Mouse (Mus musculus) heart, postnatal 36 days (tissue): Measurements from ENCODE around the gene Serpinb7. TPM values are rescaled to one million over a fixed set of nuclear protein-coding genes. Genes with fewer than 3 reads are reported as not detected.

Experiments used
- DNase-seq, 2 experiments: peaks; one replicate each; pipeline ENCODE4 v3.0.0; 2021 to 2022
- intact Hi-C: fragments of 180-260 bp; cut with DNase I; formaldehyde crosslinking; loops from one replicate; pipeline ENCODE4 v1.15.1; 2025
- total RNA-seq, 2 experiments: library from RNA; stranded (reverse); gene quantifications; 2 replicates each; pipeline ENCODE4 v1.2.3; 2021

Gene Serpinb7
- total RNA-seq = not detected

DNA sequence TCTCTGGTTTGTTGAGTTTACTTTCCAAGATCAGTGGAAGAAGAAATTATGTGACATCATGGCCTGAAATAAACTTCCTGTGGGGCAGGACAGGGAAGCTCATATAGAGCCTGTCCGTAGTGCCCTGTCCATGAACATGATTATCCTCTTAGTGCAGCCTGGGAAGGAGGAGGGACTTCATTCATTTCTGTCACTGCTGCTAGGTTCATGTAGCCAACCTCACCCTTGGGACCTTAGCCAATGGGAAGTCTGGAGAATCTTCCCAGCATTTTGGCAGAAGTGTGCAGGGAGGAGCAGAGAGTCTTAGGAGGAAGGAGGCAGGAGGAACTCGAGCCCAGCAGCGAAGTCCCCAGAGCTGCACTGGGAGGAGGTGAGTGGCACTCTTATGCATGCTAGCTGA, at the start of gene Serpinb7:
TSS of gene Serpinb7 (plus strand) at position 301 of the 400 bp plus-strand sequence.
- intact Hi-C loops = no loop called here
- DNase-seq = no peak

DNA sequence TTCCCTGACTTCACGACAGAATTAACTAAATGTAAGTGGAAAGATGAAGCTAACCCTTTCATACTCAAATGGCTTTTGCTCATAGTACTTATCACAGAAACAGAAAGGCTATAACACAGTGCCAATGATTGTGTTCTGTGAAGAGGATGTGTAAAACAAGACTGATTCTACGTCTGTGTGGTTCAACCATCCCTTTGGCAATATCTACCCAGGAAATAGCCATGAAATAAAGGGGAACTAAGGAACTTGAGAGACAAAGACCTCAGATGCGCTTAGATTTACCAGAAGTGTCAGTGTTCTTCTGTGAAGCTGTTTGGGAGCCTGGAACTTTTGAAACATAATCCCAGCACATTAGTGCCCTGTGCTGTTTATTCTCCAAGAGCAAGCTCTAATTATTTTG, 49.1 kb upstream of the Serpinb7 start:
- no peak for DNase-seq
- intact Hi-C loops = no loop called here

- intact Hi-C loops = no loop called here
Observed at GRCm38 (mm10) chr1:107351115-107351514, 48.3 kb upstream of the Serpinb7 start.

GRCm38 (mm10) chr1:107353046-107353445, 46.4 kb upstream of the Serpinb7 start:
- intact Hi-C loops = no loop called here
- DNase-seq = no peak

More at GRCm38 (mm10) chr1:107351115-107351514, 48.3 kb upstream of the Serpinb7 start:
- no peak for DNase-seq

GRCm38 (mm10) chr1:107360898-107361297, 38.6 kb upstream of the Serpinb7 start, which contains the start of gene Serpinb11:
Gene Serpinb11 (plus strand): TSS chr1:107361198.
- DNase-seq = no peak
- intact Hi-C loops = no loop called here

DNA sequence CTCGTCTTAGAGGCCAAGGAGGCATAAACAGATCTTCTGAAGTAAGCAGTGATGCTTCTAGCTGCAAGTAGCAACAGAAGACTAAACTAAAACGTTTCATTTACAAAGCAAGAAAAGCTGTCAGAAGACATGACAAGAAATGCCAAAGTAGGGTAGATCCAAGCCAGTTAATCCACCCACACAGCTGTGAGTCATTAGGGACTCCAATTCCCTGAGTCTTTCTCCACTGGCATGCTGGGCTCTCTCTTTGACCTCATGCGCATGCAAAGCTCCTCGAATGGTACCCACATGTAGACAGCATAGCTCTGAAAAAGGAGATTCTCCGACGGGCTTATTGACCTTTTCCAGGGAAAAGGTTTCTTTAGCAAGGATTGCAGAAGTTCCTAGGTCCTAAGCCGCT, 33.5 kb upstream of the Serpinb7 start:
- DNase-seq = no peak
- intact Hi-C loops = no loop called here

DNA sequence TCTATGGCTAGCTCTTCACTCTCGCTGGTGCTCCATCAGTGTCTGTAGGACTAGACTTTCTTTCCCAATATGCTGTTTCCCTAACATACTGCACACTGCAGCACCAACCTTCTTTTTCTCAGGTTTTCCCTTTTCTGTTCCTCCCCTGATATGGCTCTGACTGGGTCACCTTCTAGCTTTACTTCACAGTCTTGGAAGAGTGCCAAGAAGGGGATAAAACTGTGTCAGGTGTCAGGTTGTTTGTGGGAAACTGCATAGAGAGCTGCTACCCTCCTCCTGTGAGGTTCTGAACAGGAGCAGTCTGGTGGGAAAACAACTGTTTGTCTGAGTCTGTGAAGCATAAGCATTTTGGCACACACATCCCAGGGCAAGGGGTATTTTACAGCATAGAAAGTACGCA, 30.5 kb upstream of the Serpinb7 start:
- intact Hi-C loops = no loop called here
- DNase-seq = no peak

GRCm38 (mm10) chr1:107376952-107377351, 22.5 kb upstream of the Serpinb7 start:
- DNase-seq = no peak
- intact Hi-C loops = no loop called here

DNA sequence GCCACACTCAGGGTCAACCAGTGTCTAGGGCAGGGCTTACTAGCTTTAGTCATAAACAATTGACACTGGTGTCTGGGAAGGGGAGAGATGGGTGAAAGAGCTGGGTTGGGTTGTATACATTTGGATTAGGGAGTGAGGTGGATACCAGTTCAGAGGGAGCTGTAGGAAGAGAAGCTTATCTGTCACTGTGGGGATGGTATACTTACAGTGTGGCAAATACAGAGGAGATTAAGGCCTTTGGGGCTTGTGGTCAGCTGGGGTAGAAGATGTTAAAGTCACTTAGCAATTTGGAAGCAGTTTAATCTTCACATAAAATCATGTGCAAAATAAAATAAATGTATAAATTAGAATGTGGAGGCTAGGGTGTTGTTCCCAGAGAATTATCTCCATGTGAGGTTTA, 21.1 kb upstream of the Serpinb7 start:
- DNase-seq = no peak
- intact Hi-C loops = no loop called here

- intact Hi-C loops = no loop called here
- DNase-seq = no peak
Observed at GRCm38 (mm10) chr1:107381491-107381890, 18.0 kb upstream of the Serpinb7 start.

GRCm38 (mm10) chr1:107382404-107382803, 17.1 kb upstream of the Serpinb7 start:
- no peak for DNase-seq
- intact Hi-C loops = no loop called here

DNA sequence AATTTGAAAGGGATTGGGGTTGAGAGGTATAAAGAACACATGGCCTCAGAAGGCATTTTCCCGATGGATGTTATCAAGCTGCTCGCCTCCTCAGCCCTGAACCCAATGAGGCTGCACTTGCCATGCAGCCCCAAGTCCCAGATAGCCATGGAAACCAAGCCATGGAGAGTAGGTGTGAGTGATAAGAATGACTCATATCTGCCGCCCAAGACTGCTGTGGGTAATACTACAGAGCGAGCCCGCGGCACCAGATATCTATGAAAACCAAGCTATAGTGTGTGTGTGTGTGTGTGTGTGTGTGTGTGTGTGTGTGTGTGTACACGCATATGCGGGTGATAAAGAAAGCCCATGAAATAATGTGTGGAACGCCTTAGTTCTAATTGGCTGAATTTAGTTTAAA, 14.9 kb upstream of the Serpinb7 start:
- no peak for DNase-seq
- intact Hi-C loops = no loop called here

DNA sequence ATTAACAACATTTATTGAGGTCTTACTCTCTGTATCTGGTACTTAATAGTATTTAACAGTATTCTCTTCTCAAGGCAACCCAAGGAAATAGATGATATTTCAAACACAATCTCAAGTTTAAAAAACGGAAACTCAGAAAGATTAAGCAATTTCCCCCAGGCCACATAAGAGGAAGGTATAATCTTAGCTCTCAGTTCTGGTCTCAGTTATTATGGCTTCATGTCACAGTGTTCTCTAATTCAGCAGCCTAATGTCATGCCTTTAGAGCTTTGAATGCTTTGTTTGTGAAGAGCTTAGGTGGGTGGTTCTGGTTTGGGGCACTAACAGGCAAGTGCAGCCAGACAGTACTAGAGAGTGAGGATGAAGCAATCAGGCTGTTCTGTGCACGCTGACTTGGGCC, 9.7 kb upstream of the Serpinb7 start:
- intact Hi-C loops = no loop called here
- DNase-seq = no peak

- DNase-seq = no peak
- intact Hi-C loops = no loop called here
Observed at GRCm38 (mm10) chr1:107397481-107397880, 2.0 kb upstream of the Serpinb7 start.

DNA sequence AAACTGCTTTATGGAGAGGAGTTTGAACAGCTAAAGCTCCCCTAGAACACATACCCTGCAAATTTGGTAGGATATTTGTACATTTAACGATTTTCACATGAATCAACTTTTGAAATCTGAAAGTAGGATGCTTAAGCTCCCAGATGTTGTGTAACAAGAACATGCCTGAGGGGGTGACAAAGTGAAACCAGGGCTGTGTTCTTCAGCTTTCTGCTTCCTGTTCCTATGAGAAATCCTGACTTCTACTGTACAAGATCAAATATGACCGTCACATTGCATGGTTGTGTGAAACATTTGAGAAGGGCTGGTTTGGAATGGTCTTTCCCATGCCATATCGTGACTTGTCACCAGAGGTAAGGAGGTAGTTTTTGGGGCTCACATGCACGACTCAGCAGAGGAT, 2.6 kb downstream of the Serpinb7 start:
- intact Hi-C loops = no loop called here

DNA sequence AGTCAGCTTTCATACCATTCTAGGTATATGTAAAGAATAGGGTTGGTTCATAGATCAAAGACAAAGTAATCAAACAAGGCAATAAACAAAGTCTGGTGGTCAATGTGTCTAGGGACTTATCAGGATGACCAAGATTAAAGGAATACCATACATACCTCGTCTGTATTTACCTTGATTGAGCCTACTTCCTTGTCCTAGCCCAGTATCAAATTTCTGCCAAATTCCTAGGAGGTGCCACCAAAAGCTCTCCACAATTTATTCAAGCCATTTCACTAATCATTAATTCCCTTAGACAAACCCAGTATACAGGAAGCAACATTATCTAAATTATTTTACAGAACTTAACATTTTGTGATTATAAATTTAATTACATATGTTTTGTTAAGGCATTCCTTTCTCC, 15.2 kb downstream of the Serpinb7 start:
- intact Hi-C loops = no loop called here

More for the DNA sequence above, 2.6 kb downstream of the Serpinb7 start:
- DNase-seq = no peak

GRCm38 (mm10) chr1:107422487-107422886, 23.0 kb downstream of the Serpinb7 start:
- DNase-seq = no peak
- intact Hi-C loops = no loop called here

More for the DNA sequence above, 15.2 kb downstream of the Serpinb7 start:
- no peak for DNase-seq

GRCm38 (mm10) chr1:107431253-107431652, 31.8 kb downstream of the Serpinb7 start:
- intact Hi-C loops = no loop called here
- no peak for DNase-seq

DNA sequence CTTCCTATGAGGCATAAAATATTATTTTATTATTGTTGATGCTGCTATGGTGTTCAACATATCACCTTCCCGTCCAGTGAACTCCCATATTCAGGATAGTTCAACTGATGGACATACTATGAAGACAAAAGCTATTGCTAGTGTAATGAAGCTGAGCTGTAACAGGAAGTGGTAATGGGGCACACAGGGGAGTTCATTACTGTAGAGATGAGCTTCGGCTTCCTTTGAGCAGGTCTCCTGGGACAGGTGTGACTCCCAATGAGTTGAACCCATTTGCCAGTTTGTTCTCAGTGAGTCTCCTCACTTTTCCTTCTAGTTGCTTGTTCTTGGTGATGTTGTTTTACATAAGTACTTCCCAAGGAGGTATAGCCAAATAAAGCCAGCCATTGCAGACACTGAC, 36.1 kb downstream of the Serpinb7 start:
- intact Hi-C loops = no loop called here
- no peak for DNase-seq

GRCm38 (mm10) chr1:107439462-107439861, 40.0 kb downstream of the Serpinb7 start:
- intact Hi-C loops = no loop called here
- no peak for DNase-seq

GRCm38 (mm10) chr1:107445352-107445751, 45.9 kb downstream of the Serpinb7 start:
- intact Hi-C loops = no loop called here
- no peak for DNase-seq

DNA sequence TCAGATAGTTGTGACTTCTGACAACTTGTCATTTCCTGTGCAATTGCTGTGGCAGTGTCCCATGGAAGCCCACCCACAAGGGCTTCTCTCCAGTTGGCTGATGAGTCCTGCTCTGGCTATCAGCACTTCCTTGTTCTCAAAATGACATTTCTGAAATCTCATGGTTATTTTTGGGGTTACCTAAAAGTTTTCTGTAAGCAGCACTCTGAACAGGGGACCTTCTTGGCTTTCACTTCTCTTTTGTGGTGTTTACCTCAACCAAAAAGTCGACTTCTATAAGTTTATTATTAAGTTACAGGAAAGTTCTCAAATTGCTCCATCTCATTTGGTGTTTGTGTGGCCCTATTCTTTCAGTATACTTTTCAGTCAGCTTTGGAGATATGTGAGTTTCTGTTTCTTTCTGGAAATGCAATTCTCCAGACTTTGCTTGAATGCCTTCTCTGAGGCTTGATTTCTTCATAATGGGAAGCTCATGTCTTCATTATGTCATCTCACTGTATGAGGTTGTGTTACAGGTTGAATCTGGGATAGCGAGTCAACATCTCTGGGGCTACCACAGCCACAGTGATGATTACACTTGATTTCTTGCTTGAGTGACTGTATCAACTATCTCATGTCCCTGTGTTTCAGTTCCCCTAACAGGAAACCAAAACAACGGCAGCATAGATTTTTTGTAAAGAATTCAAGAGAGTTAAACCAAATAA, 47.9 kb downstream of the Serpinb7 start:
- intact Hi-C loops = no loop called here

GRCm38 (mm10) chr1:107479909-107480308, 80.5 kb downstream of the Serpinb7 start:
- intact Hi-C loops = loop anchor here (2.0 to 10.0 kb wide), 3 partner anchors 237 to 575 kb away; no protein-coding TSS in a partner anchor

More for the DNA sequence above, 47.9 kb downstream of the Serpinb7 start:
- no peak for DNase-seq

More at GRCm38 (mm10) chr1:107479909-107480308, 80.5 kb downstream of the Serpinb7 start:
- no peak for DNase-seq
